Comparison of ENCODE assay signal across 20 mouse cellular contexts in genomic region chr14:28409796-28410347, GRCm38 (mm10).
DNase-seq lines count a peak whose midpoint lies in the region; ATAC-seq and TF ChIP-seq lines count a peak whose summit lies in the region.
"Had no signal": no experiment of that assay in that cellular context is flagged by ENCODE, and none has a peak within 500 bp of the region (broad histone marks: within the 10 kb centered on the region; RNA-seq: fewer than 3 reads in every experiment).

No protein-coding gene starts in this region.

- no peak overlapping the region for H3K9ac ChIP-seq in hindbrain, postnatal 0 days (replicated peaks; ENCODE audit: low read length)
- H3K9ac ChIP-seq in hindbrain, embryonic 13.5 days, result no peak overlapping the region
- no peak overlapping the region for H3K9ac ChIP-seq in neural tube, embryonic 13.5 days
- H3K9ac ChIP-seq in neural tube, embryonic 15.5 days (replicated peaks), result no peak overlapping the region
- H3K9ac ChIP-seq in forebrain, embryonic 11.5 days (ENCODE audit: low read length), result no peak overlapping the region
- H3K9ac ChIP-seq: embryonic facial prominence, embryonic 15.5 days; heart, embryonic 13.5 days; hindbrain, embryonic 15.5 days; kidney, embryonic 15.5 days had no signal

- no peak overlapping the region for H3K4me2 ChIP-seq in hindbrain, postnatal 0 days (ENCODE audit: low read depth, low read length)
- no peak overlapping the region for H3K4me2 ChIP-seq in hindbrain, embryonic 13.5 days
- H3K4me2 ChIP-seq in neural tube, embryonic 13.5 days, result no peak overlapping the region
- H3K4me2 ChIP-seq in neural tube, embryonic 15.5 days, result no peak overlapping the region
- H3K4me2 ChIP-seq in forebrain, embryonic 11.5 days (ENCODE audit: low read depth, low read length, severe bottlenecking), result no peak overlapping the region
- H3K4me2 ChIP-seq: embryonic facial prominence, embryonic 15.5 days; heart, embryonic 13.5 days; hindbrain, embryonic 15.5 days; kidney, embryonic 15.5 days had no signal

- no peak for TF ChIP-seq CTCF in hindbrain, postnatal 0 days (IDR thresholded peaks at IDR 0.05; ENCODE audit: low read depth)
- no peak for TF ChIP-seq CTCF in olfactory bulb, adult 2 months (IDR thresholded peaks at IDR 0.05; ENCODE audit: insufficient read depth, low read depth, low read length)

- H3K27ac ChIP-seq in hindbrain, postnatal 0 days, result peak overlapping the region; percentile 36; the same call in 1 of the 2 replicates
- H3K27ac ChIP-seq in hindbrain, embryonic 13.5 days, result no peak overlapping the region
- peak overlapping the region; percentile 66; the same call in 1 of the 2 replicates for H3K27ac ChIP-seq in neural tube, embryonic 13.5 days (replicated peaks)
- H3K27ac ChIP-seq in neural tube, embryonic 15.5 days (replicated peaks), result no peak overlapping the region
- H3K27ac ChIP-seq in olfactory bulb, adult 2 months (ENCODE audit: insufficient read depth, low read depth, low read length), result peak overlapping the region; percentile 68
- H3K27ac ChIP-seq in forebrain, embryonic 11.5 days (ENCODE audit: low read depth, low read length), result no peak overlapping the region
- H3K27ac ChIP-seq: heart, adult 2 months; heart, embryonic 13.5 days; midbrain, embryonic 10.5 days had no signal

- no peaks in the 10 kb centered on the region for H3K27me3 ChIP-seq in hindbrain, postnatal 0 days (ENCODE audit: insufficient read depth, low read length)
- H3K27me3 ChIP-seq in hindbrain, embryonic 13.5 days, result peaks cover 5% of the 10 kb centered on the region; the same call in 1 of the 2 replicates
- peaks cover 8% of the 10 kb centered on the region; the same call in 1 of the 2 replicates for H3K27me3 ChIP-seq in neural tube, embryonic 13.5 days
- H3K27me3 ChIP-seq in neural tube, embryonic 15.5 days (replicated peaks), result no peaks in the 10 kb centered on the region
- H3K27me3 ChIP-seq in forebrain, embryonic 11.5 days (ENCODE audit: control insufficient read depth, insufficient read depth, low read length), result no peaks in the 10 kb centered on the region
- H3K27me3 ChIP-seq: embryonic facial prominence, embryonic 15.5 days; hindbrain, embryonic 15.5 days; kidney, embryonic 15.5 days had no signal

- no peak for TF ChIP-seq POLR2A in olfactory bulb, adult 2 months (IDR thresholded peaks at IDR 0.05; ENCODE audit: insufficient read depth, low read depth, low read length)

- whole genome bisulfite sequencing in hindbrain, postnatal 0 days, result 68% methylated on average over 4 of the region's 4 CpGs
- WGBS in hindbrain, embryonic 13.5 days, result 91% methylated on average over 4 of the region's 4 CpGs
- WGBS in neural tube, embryonic 13.5 days, result 93% methylated on average over 4 of the region's 4 CpGs
- WGBS in neural tube, embryonic 15.5 days, result 89% methylated on average over 4 of the region's 4 CpGs
- 71% methylated on average over 4 of the region's 4 CpGs for WGBS in olfactory bulb, adult 2 months
- WGBS in forebrain, embryonic 11.5 days, result 93% methylated on average over 4 of the region's 4 CpGs

- DNase-seq in hindbrain, postnatal 0 days (ENCODE audit: low spot score), result no peak
- DNase-seq in brain, adult 2 months (ENCODE audit: low read depth, low spot score), result peak; percentile 61
- no peak for DNase-seq in forebrain, embryonic 11.5 days (ENCODE audit: low spot score)
- DNase-seq in thymus, postnatal 14 days, result no peak
- DNase-seq: adrenal gland, postnatal 14 days; cerebellum, adult 11 months; gastrocnemius, postnatal 25 days; heart, adult 2 months; layer of hippocampus, adult 9-11 months; lung, postnatal 10 days had no signal

- no peak for ATAC-seq in hindbrain, postnatal 0 days
- no peak for ATAC-seq in hindbrain, embryonic 13.5 days (ENCODE audit: low FRiP score)
- ATAC-seq in neural tube, embryonic 13.5 days (ENCODE audit: low read depth), result no peak
- ATAC-seq in neural tube, embryonic 15.5 days (ENCODE audit: low FRiP score), result no peak
- no peak for ATAC-seq in forebrain, embryonic 11.5 days (replicated peaks; ENCODE audit: low FRiP score)
- ATAC-seq: forebrain, embryonic 16.5 days had no signal

- no peaks in the 10 kb centered on the region for H3K36me3 ChIP-seq in hindbrain, postnatal 0 days (ENCODE audit: insufficient read depth, low read length)
- no peaks in the 10 kb centered on the region for H3K36me3 ChIP-seq in hindbrain, embryonic 13.5 days
- no peaks in the 10 kb centered on the region for H3K36me3 ChIP-seq in neural tube, embryonic 13.5 days
- no peaks in the 10 kb centered on the region for H3K36me3 ChIP-seq in neural tube, embryonic 15.5 days
- H3K36me3 ChIP-seq in forebrain, embryonic 11.5 days (ENCODE audit: control insufficient read depth, insufficient read depth, low read length), result no peaks in the 10 kb centered on the region
- H3K36me3 ChIP-seq: embryonic facial prominence, embryonic 15.5 days; heart, embryonic 13.5 days; hindbrain, embryonic 15.5 days; kidney, embryonic 15.5 days; midbrain, embryonic 10.5 days had no signal

- H3K9me3 ChIP-seq in hindbrain, postnatal 0 days (ENCODE audit: low read length), result no peaks in the 10 kb centered on the region
- no peaks in the 10 kb centered on the region for H3K9me3 ChIP-seq in hindbrain, embryonic 13.5 days
- no peaks in the 10 kb centered on the region for H3K9me3 ChIP-seq in neural tube, embryonic 13.5 days
- H3K9me3 ChIP-seq in neural tube, embryonic 15.5 days (replicated peaks), result no peaks in the 10 kb centered on the region
- no peaks in the 10 kb centered on the region for H3K9me3 ChIP-seq in forebrain, embryonic 11.5 days (ENCODE audit: control insufficient read depth, low read length)
- H3K9me3 ChIP-seq: embryonic facial prominence, embryonic 15.5 days; heart, embryonic 13.5 days; hindbrain, embryonic 15.5 days; kidney, embryonic 15.5 days; midbrain, embryonic 10.5 days had no signal

- H3K4me1 ChIP-seq in hindbrain, postnatal 0 days (ENCODE audit: insufficient read depth, low read length), result no peaks in the 10 kb centered on the region
- peaks cover 19% of the 10 kb centered on the region for H3K4me1 ChIP-seq in hindbrain, embryonic 13.5 days (replicated peaks)
- peaks cover 28% of the 10 kb centered on the region for H3K4me1 ChIP-seq in neural tube, embryonic 13.5 days (replicated peaks)
- peaks cover 14% of the 10 kb centered on the region for H3K4me1 ChIP-seq in neural tube, embryonic 15.5 days
- peaks cover 24% of the 10 kb centered on the region for H3K4me1 ChIP-seq in olfactory bulb, adult 2 months (ENCODE audit: control insufficient read depth, insufficient read depth, low read length)
- H3K4me1 ChIP-seq in forebrain, embryonic 11.5 days (replicated peaks; ENCODE audit: control insufficient read depth, insufficient read depth, low read length), result peaks cover 3% of the 10 kb centered on the region; the same call in 1 of the 2 replicates

- H3K4me3 ChIP-seq in hindbrain, postnatal 0 days (ENCODE audit: low read length), result no peak overlapping the region
- H3K4me3 ChIP-seq in hindbrain, embryonic 13.5 days, result no peak overlapping the region
- H3K4me3 ChIP-seq in neural tube, embryonic 13.5 days, result no peak overlapping the region
- H3K4me3 ChIP-seq in neural tube, embryonic 15.5 days (replicated peaks), result no peak overlapping the region
- H3K4me3 ChIP-seq in olfactory bulb, adult 2 months (ENCODE audit: insufficient read depth, low read depth, low read length), result no peak overlapping the region
- H3K4me3 ChIP-seq in forebrain, embryonic 11.5 days (ENCODE audit: low read depth, low read length), result no peak overlapping the region
- H3K4me3 ChIP-seq: embryonic facial prominence, embryonic 15.5 days; heart, adult 2 months; heart, embryonic 13.5 days; hindbrain, embryonic 15.5 days; kidney, embryonic 15.5 days; midbrain, embryonic 10.5 days had no signal

Comparison
In these comparisons a context has a peak if more than half of its experiments do, and no peak if none do; other contexts are left out.
1. H3K27ac ChIP-seq: peak in hindbrain, postnatal 0 days (single experiment), neural tube, embryonic 13.5 days (single experiment) and olfactory bulb, adult 2 months (single experiment); none in hindbrain, embryonic 13.5 days (single experiment), neural tube, embryonic 15.5 days (single experiment) and forebrain, embryonic 11.5 days (single experiment).